Mouse (Mus musculus): Measurements from ENCODE around the gene Malrd1.

The Malrd1 gene

GRCm38 (mm10) chr2:16032804-16033203 lies 506.5 kb downstream of the Malrd1 start:
- 56% methylated on average over 3 of the region's 3 CpGs for WGBS

- 67% methylated on average over 3 of the region's 3 CpGs for WGBS
Observed at GRCm38 (mm10) chr2:16110696-16111095, 584.4 kb downstream of the Malrd1 start.

GRCm38 (mm10) chr2:16113333-16113732 lies 587.1 kb downstream of the Malrd1 start:
- WGBS: 74% methylated on average over 2 of the region's 2 CpGs

GRCm38 (mm10) chr2:16147999-16148398 lies 621.7 kb downstream of the Malrd1 start:
- 43% methylated on average over 1 of the region's 1 CpGs for WGBS

- 62% methylated on average over 5 of the region's 5 CpGs for WGBS
Observed at GRCm38 (mm10) chr2:16163246-16163989, 637.1 kb downstream of the Malrd1 start.

GRCm38 (mm10) chr2:16168611-16169010 lies 642.3 kb downstream of the Malrd1 start:
- 82% methylated on average over 2 of the region's 2 CpGs for WGBS

GRCm38 (mm10) chr2:16173355-16173754 lies 647.1 kb downstream of the Malrd1 start:
- 54% methylated on average over 2 of the region's 2 CpGs for WGBS

GRCm38 (mm10) chr2:16182140-16182539 lies 655.9 kb downstream of the Malrd1 start:
- 48% methylated on average over 2 of the region's 2 CpGs for WGBS

GRCm38 (mm10) chr2:16183158-16183557 lies 656.9 kb downstream of the Malrd1 start:
- 90% methylated on average over 2 of the region's 2 CpGs for WGBS

- WGBS: 73% methylated on average over 2 of the region's 2 CpGs
Observed at GRCm38 (mm10) chr2:16210016-16210415, 683.7 kb downstream of the Malrd1 start.

- 88% methylated on average over 3 of the region's 3 CpGs for WGBS
Observed at GRCm38 (mm10) chr2:16214111-16214510, 687.8 kb downstream of the Malrd1 start.

- 59% methylated on average over 1 of the region's 1 CpGs for WGBS
Observed at GRCm38 (mm10) chr2:16228187-16228832, 702.0 kb downstream of the Malrd1 start.

GRCm38 (mm10) chr2:16240861-16241260 lies 714.6 kb downstream of the Malrd1 start:
- WGBS: 92% methylated on average over 1 of the region's 1 CpGs

- 77% methylated on average over 2 of the region's 2 CpGs for WGBS
Observed at GRCm38 (mm10) chr2:16243097-16243496, 716.8 kb downstream of the Malrd1 start.

GRCm38 (mm10) chr2:16248861-16249260 lies 722.6 kb downstream of the Malrd1 start:
- 70% methylated on average over 3 of the region's 3 CpGs for WGBS

- WGBS: 91% methylated on average over 1 of the region's 1 CpGs
Observed at GRCm38 (mm10) chr2:16252274-16252673, 726.0 kb downstream of the Malrd1 start.

Data from cerebral cortex, adult 2 months (tissue).